Mouse (Mus musculus) T-helper 17 cell (primary cell): Measurements from ENCODE around the gene Eif5b.
"Not testable (repeated sequence)": the region's sequence is repeated elsewhere in the genome, so short reads cannot be mapped to it uniquely, and the experiment has no call there.

ENCODE experiments used
- in situ Hi-C, 2 experiments: fragments of 300-600 bp; cut with MboI, MseI; formaldehyde crosslinking; loops; 1 replicate in 1 of 2; 2 replicates in 1 of 2; pipeline ENCODE4 v1.15.1; 2025; ENCODE audit warnings: high pct_unique_total_duplicates in 2 of 2

The Eif5b gene

GRCm38 (mm10) chr1:38003046-38003445, 5.2 kb downstream of the Eif5b start:
- in situ Hi-C loops, result no loop called here

GRCm38 (mm10) chr1:38006741-38007140, 8.9 kb downstream of the Eif5b start:
- in situ Hi-C loops, result no loop called here

GRCm38 (mm10) chr1:38011647-38012046, 13.8 kb downstream of the Eif5b start:
- in situ Hi-C loops, result no loop called here

GRCm38 (mm10) chr1:38012104-38012503, 14.3 kb downstream of the Eif5b start:
- in situ Hi-C loops, result no loop called here

- in situ Hi-C loops, result no loop called here
Observed at GRCm38 (mm10) chr1:38012509-38012908, 14.7 kb downstream of the Eif5b start.

GRCm38 (mm10) chr1:38014551-38015203, 16.9 kb downstream of the Eif5b start:
- in situ Hi-C loops, result no loop called here

GRCm38 (mm10) chr1:38027301-38027700, 29.5 kb downstream of the Eif5b start:
- in situ Hi-C loops, result no loop called here

- in situ Hi-C loops, result no loop called here
Observed at GRCm38 (mm10) chr1:38031391-38031790, 33.6 kb downstream of the Eif5b start.

GRCm38 (mm10) chr1:38035521-38035920, 37.7 kb downstream of the Eif5b start:
- in situ Hi-C loops, result no loop called here

- in situ Hi-C loops, result no loop called here
Observed at GRCm38 (mm10) chr1:38037375-38037774, 39.6 kb downstream of the Eif5b start.

- in situ Hi-C loops, result no loop called here
Observed at GRCm38 (mm10) chr1:38038898-38039297, 41.1 kb downstream of the Eif5b start.

- in situ Hi-C loops, result no loop called here
Observed at GRCm38 (mm10) chr1:38048121-38048520, 50.3 kb downstream of the Eif5b start.

GRCm38 (mm10) chr1:38049562-38049961, 51.8 kb downstream of the Eif5b start:
- in situ Hi-C loops, result no loop called here

GRCm38 (mm10) chr1:38055176-38055575, 57.4 kb downstream of the Eif5b start:
- in situ Hi-C loops, result no loop called here

- in situ Hi-C loops, result no loop called here
Observed at GRCm38 (mm10) chr1:38058417-38058816, 60.6 kb downstream of the Eif5b start.

GRCm38 (mm10) chr1:38062156-38062555, 64.3 kb downstream of the Eif5b start:
- in situ Hi-C loops, result not testable (repeated sequence)

- in situ Hi-C loops, result no loop called here
Observed at GRCm38 (mm10) chr1:38067276-38067675, 69.5 kb downstream of the Eif5b start.

- in situ Hi-C loops, result no loop called here
Observed at GRCm38 (mm10) chr1:38071326-38071725, 73.5 kb downstream of the Eif5b start.

GRCm38 (mm10) chr1:38081316-38081715, 83.5 kb downstream of the Eif5b start:
- in situ Hi-C loops, result no loop called here

GRCm38 (mm10) chr1:38103214-38103613, 105.4 kb downstream of the Eif5b start:
- in situ Hi-C loops, result no loop called here

GRCm38 (mm10) chr1:38103813-38104212, 106.0 kb downstream of the Eif5b start:
- in situ Hi-C loops, result no loop called here
